Comparison of ENCODE assay signal across 8 mouse cellular contexts in the genomic region with DNA sequence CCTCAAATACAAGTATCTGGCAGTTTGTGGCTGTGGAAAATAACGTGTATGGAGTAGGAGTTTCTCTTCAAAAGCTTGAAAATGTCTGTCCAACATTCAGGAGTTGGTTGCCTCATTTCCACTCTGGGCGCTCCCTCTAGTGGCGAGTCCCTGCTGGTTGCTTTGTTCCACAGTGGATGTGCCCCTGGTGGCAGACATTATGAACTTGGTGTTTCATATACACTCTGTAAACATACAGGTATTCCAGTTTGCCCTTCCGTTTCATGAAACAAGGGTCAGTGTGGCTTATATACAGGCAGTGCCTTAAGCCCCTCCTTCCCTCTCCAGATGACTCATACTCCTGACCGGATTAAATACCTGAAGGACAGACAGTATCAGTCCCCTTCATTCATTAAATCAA. TPM values are rescaled to one million over a fixed set of nuclear protein-coding genes. Genes with fewer than 3 reads are reported as not detected.
DNase-seq lines count a peak whose midpoint lies in the region; ATAC-seq and TF ChIP-seq lines count a peak whose summit lies in the region.

No protein-coding gene starts in this region.

- no peak overlapping the region for H3K4me2 ChIP-seq in embryonic facial prominence, embryonic 14.5 days (ENCODE audit: low read depth, low read length)
- no peak overlapping the region for H3K4me2 ChIP-seq in heart, embryonic 14.5 days (ENCODE audit: low read length)
- no peak overlapping the region for H3K4me2 ChIP-seq in liver, embryonic 12.5 days

- 35% methylated on average over 5 of the region's 5 CpGs for WGBS in embryonic facial prominence, embryonic 14.5 days
- 34% methylated on average over 5 of the region's 5 CpGs for WGBS in heart, embryonic 14.5 days
- WGBS in liver, embryonic 12.5 days (ENCODE audit: insufficient replicate concordance) = 33% methylated on average over 5 of the region's 5 CpGs

- no peak overlapping the region for H3K27ac ChIP-seq in embryonic facial prominence, embryonic 14.5 days (replicated peaks; ENCODE audit: low read depth, low read length)
- no peak overlapping the region for H3K27ac ChIP-seq in heart, embryonic 14.5 days (replicated peaks in 1 of 2; ENCODE audit: control insufficient read depth in 1 of 2, insufficient read depth in 1 of 2, low read depth in 2 of 2, low read length in 2 of 2)
- no peak overlapping the region for H3K27ac ChIP-seq in liver, embryonic 12.5 days

- H3ac ChIP-seq in C2C12 (ENCODE audit: control insufficient read depth, insufficient read length, low read depth) = no peak overlapping the region

- no peak overlapping the region for H3K9ac ChIP-seq in embryonic facial prominence, embryonic 14.5 days (ENCODE audit: low read depth, low read length)
- H3K9ac ChIP-seq in heart, embryonic 14.5 days (ENCODE audit: low read length) = no peak overlapping the region
- no peak overlapping the region for H3K9ac ChIP-seq in liver, embryonic 12.5 days

- DNase-seq in adrenal gland, postnatal 36 days = peak; percentile 91 to 92
- peak; percentile 91 for DNase-seq in embryonic facial prominence, embryonic 14.5 days (ENCODE audit: low spot score)
- DNase-seq in kidney, postnatal 25 days = peak; percentile 88 to 95
- peak; percentile 93 for DNase-seq in naive thymus-derived CD4-positive, alpha-beta T cell, adult 2 months (ENCODE audit: low read depth)
- peak; percentile 91 for DNase-seq in splenic B cell, adult 2 months (ENCODE audit: low read depth, low spot score)

- H3K36me3 ChIP-seq in C2C12 (ENCODE audit: control insufficient read depth, insufficient read depth) = peaks cover 22% of the 10 kb centered on the region
- peaks cover 30% of the 10 kb centered on the region; the same call in 1 of the 2 replicates for H3K36me3 ChIP-seq in embryonic facial prominence, embryonic 14.5 days (ENCODE audit: control insufficient read depth, insufficient read depth, low read length)
- peaks cover 28% of the 10 kb centered on the region for H3K36me3 ChIP-seq in heart, embryonic 14.5 days (ENCODE audit: control insufficient read depth, insufficient read depth, low read length)
- H3K36me3 ChIP-seq in liver, embryonic 12.5 days = no peaks in the 10 kb centered on the region
- no peaks in the 10 kb centered on the region for H3K36me3 ChIP-seq in splenic B cell, adult 2 months (ENCODE audit: control insufficient read depth, insufficient read depth, low read length, poor library complexity, severe bottlenecking)

- H3K4me3 ChIP-seq in C2C12 (ENCODE audit: insufficient read depth, poor library complexity, severe bottlenecking) = no peak overlapping the region
- no peak overlapping the region for H3K4me3 ChIP-seq in embryonic facial prominence, embryonic 14.5 days (ENCODE audit: low read depth, low read length)
- no peak overlapping the region for H3K4me3 ChIP-seq in heart, embryonic 14.5 days (ENCODE audit: control insufficient read depth in 1 of 2, insufficient read depth in 1 of 2, low read depth in 1 of 2, low read length in 2 of 2)
- H3K4me3 ChIP-seq in liver, embryonic 12.5 days = no peak overlapping the region

- H3K9me3 ChIP-seq in embryonic facial prominence, embryonic 14.5 days (ENCODE audit: control insufficient read depth, low read length) = no peaks in the 10 kb centered on the region
- no peaks in the 10 kb centered on the region for H3K9me3 ChIP-seq in heart, embryonic 14.5 days (ENCODE audit: control insufficient read depth, low read length)
- no peaks in the 10 kb centered on the region for H3K9me3 ChIP-seq in liver, embryonic 12.5 days (replicated peaks)

- no peaks in the 10 kb centered on the region for H3K27me3 ChIP-seq in C2C12 (ENCODE audit: control insufficient read depth, insufficient read depth, insufficient read length)
- H3K27me3 ChIP-seq in embryonic facial prominence, embryonic 14.5 days (replicated peaks; ENCODE audit: control insufficient read depth, insufficient read depth, low read length) = no peaks in the 10 kb centered on the region
- H3K27me3 ChIP-seq in heart, embryonic 14.5 days (ENCODE audit: control insufficient read depth, insufficient read depth, low read length) = no peaks in the 10 kb centered on the region
- H3K27me3 ChIP-seq in liver, embryonic 12.5 days (replicated peaks) = no peaks in the 10 kb centered on the region
- H3K27me3 ChIP-seq in splenic B cell, adult 2 months (ENCODE audit: control insufficient read depth, insufficient read depth, low read length, poor library complexity, severe bottlenecking) = no peaks in the 10 kb centered on the region

- ATAC-seq in embryonic facial prominence, embryonic 14.5 days (ENCODE audit: low read depth) = peak; percentile 79
- ATAC-seq in heart, embryonic 14.5 days (ENCODE audit: insufficient number of reproducible peaks, insufficient read depth, low FRiP score, low read depth) = peak; percentile 45; the same call in 1 of the 2 replicates
- ATAC-seq in liver, embryonic 12.5 days = peak; percentile 47; the same call in 1 of the 2 replicates

- no peaks in the 10 kb centered on the region for H3K79me3 ChIP-seq in C2C12 (ENCODE audit: low read depth)

- H3K79me2 ChIP-seq in C2C12 (ENCODE audit: control insufficient read depth, insufficient read depth) = no peaks in the 10 kb centered on the region

- peak; percentile 83 for TF ChIP-seq CTCF in C2C12 (IDR thresholded peaks at IDR 0.05; ENCODE audit: control insufficient read depth, insufficient read depth, insufficient read length)

- H3K4me1 ChIP-seq in embryonic facial prominence, embryonic 14.5 days (ENCODE audit: control insufficient read depth, insufficient read depth, low read length) = 0 out of 2 replicates have a peak, but pooled peaks cover 7% of the 10 kb centered on the region
- H3K4me1 ChIP-seq in heart, embryonic 14.5 days (ENCODE audit: control insufficient read depth in 2 of 2, insufficient read depth in 2 of 2, low read length in 2 of 2) = 0 out of 4 replicates have a peak, but pooled peaks cover 0 to 4% of the 10 kb centered on the region in 2 experiments
- peaks cover 6% of the 10 kb centered on the region for H3K4me1 ChIP-seq in liver, embryonic 12.5 days

TF ChIP-seq in C2C12, 6 proteins besides CTCF, POLR2A, EP300 and RAD21:
- TF ChIP-seq MAX (IDR thresholded peaks at IDR 0.05) = peak; percentile 41
- TF ChIP-seq CEBPB (IDR thresholded peaks at IDR 0.05; ENCODE audit: low read depth) = no peak
- no peak for TF ChIP-seq FOSL1 (IDR thresholded peaks at IDR 0.05; ENCODE audit: insufficient read depth, low read length, poor library complexity, severe bottlenecking)
- TF ChIP-seq MYOG (IDR thresholded peaks at IDR 0.05; ENCODE audit: control insufficient read depth, extremely low read depth, insufficient read length) = no peak
- no peak for TF ChIP-seq USF1 (IDR thresholded peaks at IDR 0.05; ENCODE audit: low read depth)

RNA-seq across cellular contexts. Expression of gene Vps4a, which starts 28.5 kb away (rescaled TPM):
- polyA plus RNA-seq in C2C12 (2012; fragmentation: generic; extraction: Trizol) = 33.7 TPM
- 10 to 100 TPM; 86.3 to 91.6 TPM for total RNA-seq in adrenal gland, postnatal 36 days (2021)
- polyA plus RNA-seq in embryonic facial prominence, embryonic 14.5 days (2014; fragmentation: Nextera tagmentation; extraction: Ambion mirVana) = 71.3 and 78.2 TPM in 2 replicates
- polyA plus RNA-seq in heart, embryonic 14.5 days (2014; fragmentation: Nextera tagmentation; extraction: Ambion mirVana) = 53.6 and 55.9 TPM in 2 replicates
- polyA plus RNA-seq in liver, embryonic 12.5 days (2016; fragmentation: Nextera tagmentation; extraction: Ambion mirVana) = 32.8 and 33.7 TPM in 2 replicates

RNA-seq across cellular contexts. Expression of gene Pdf, which starts 45.9 kb away (rescaled TPM):
- 27.2 TPM for polyA plus RNA-seq in C2C12 (2012; fragmentation: generic; extraction: Trizol)
- 10 to 100 TPM; 50.5 to 62.1 TPM for total RNA-seq in adrenal gland, postnatal 36 days (2021)
- 30.5 and 31.7 TPM in 2 replicates for polyA plus RNA-seq in embryonic facial prominence, embryonic 14.5 days (2014; fragmentation: Nextera tagmentation; extraction: Ambion mirVana)
- 46.1 and 47.4 TPM in 2 replicates for polyA plus RNA-seq in heart, embryonic 14.5 days (2014; fragmentation: Nextera tagmentation; extraction: Ambion mirVana)
- 30.1 and 35.4 TPM in 2 replicates for polyA plus RNA-seq in liver, embryonic 12.5 days (2016; fragmentation: Nextera tagmentation; extraction: Ambion mirVana)

RNA-seq across cellular contexts. Expression of gene Cog8, which starts 54.0 kb away (rescaled TPM):
- polyA plus RNA-seq in C2C12 (2012; fragmentation: generic; extraction: Trizol) = 20.1 TPM
- total RNA-seq in adrenal gland, postnatal 36 days (2021) = 10 to 100 TPM; 29.3 to 40.6 TPM
- 32.8 and 39.0 TPM in 2 replicates for polyA plus RNA-seq in embryonic facial prominence, embryonic 14.5 days (2014; fragmentation: Nextera tagmentation; extraction: Ambion mirVana)
- polyA plus RNA-seq in heart, embryonic 14.5 days (2014; fragmentation: Nextera tagmentation; extraction: Ambion mirVana) = 26.5 and 27.1 TPM in 2 replicates
- polyA plus RNA-seq in liver, embryonic 12.5 days (2016; fragmentation: Nextera tagmentation; extraction: Ambion mirVana) = 31.2 and 32.2 TPM in 2 replicates

RNA-seq across cellular contexts. Expression of gene Nip7, which starts 54.1 kb away (rescaled TPM):
- polyA plus RNA-seq in C2C12 (2012; fragmentation: generic; extraction: Trizol) = 119 TPM
- 10 to 100 TPM; 47.4 to 57.5 TPM for total RNA-seq in adrenal gland, postnatal 36 days (2021)
- polyA plus RNA-seq in embryonic facial prominence, embryonic 14.5 days (2014; fragmentation: Nextera tagmentation; extraction: Ambion mirVana) = 97.3 and 98.4 TPM in 2 replicates
- polyA plus RNA-seq in heart, embryonic 14.5 days (2014; fragmentation: Nextera tagmentation; extraction: Ambion mirVana) = 49.1 and 54.4 TPM in 2 replicates
- 83.4 and 83.8 TPM in 2 replicates for polyA plus RNA-seq in liver, embryonic 12.5 days (2016; fragmentation: Nextera tagmentation; extraction: Ambion mirVana)
